Mouse (Mus musculus) T-helper 1 cell (primary cell): Measurements from ENCODE around the gene Arf5.

Experiments used
- in situ Hi-C: fragments of 300-600 bp; cut with MboI, MseI; formaldehyde crosslinking; loops from one replicate; pipeline ENCODE4 v1.15.1; 2025; ENCODE audit warnings: high pct_unique_total_duplicates

Arf5 gene

GRCm38 (mm10) chr6:28423313-28423712 is at the start of gene Arf5:
Gene Arf5, plus strand, starts transcription at chr6:28423560.
- in situ Hi-C loops = loop anchor here (5.0 to 25.0 kb wide), 2 partner anchors 54 to 761 kb away; partner anchors contain the start of gene Snd1

- in situ Hi-C loops = no loop called here
These were observed 41.4 kb upstream of the Arf5 start for GRCm38 (mm10) chr6:28381983-28382382.

- in situ Hi-C loops = no loop called here
These were observed 38.2 kb upstream of the Arf5 start for GRCm38 (mm10) chr6:28385169-28385568.

- in situ Hi-C loops = no loop called here
These were observed 34.3 kb upstream of the Arf5 start for GRCm38 (mm10) chr6:28389038-28389437.

GRCm38 (mm10) chr6:28396051-28396852 is 27.1 kb upstream of the Arf5 start:
- in situ Hi-C loops = loop anchor here (5.0 to 10.0 kb wide), 2 partner anchors 141 to 259 kb away; partner anchors contain the start of gene Grm8

- in situ Hi-C loops = loop anchor here (5.0 to 10.0 kb wide), 2 partner anchors 142 to 260 kb away; partner anchors contain the start of gene Grm8
These were observed 26.4 kb upstream of the Arf5 start for GRCm38 (mm10) chr6:28396853-28397457.

- in situ Hi-C loops = loop anchor here (5.0 to 10.0 kb wide), 2 partner anchors 143 to 260 kb away; partner anchors contain the start of gene Grm8
These were observed 25.6 kb upstream of the Arf5 start, which contains the start of gene Zfp800 for GRCm38 (mm10) chr6:28397681-28398203. Gene Zfp800, minus strand, starts transcription at chr6:28398005.

- in situ Hi-C loops = loop anchor here (5.0 to 10.0 kb wide), 2 partner anchors 144 to 261 kb away; partner anchors contain the start of gene Grm8
These were observed 24.6 kb upstream of the Arf5 start for GRCm38 (mm10) chr6:28398726-28399125.

- in situ Hi-C loops = loop anchor here (5.0 to 25.0 kb wide), 3 partner anchors 145 to 737 kb away; partner anchors contain the start of gene Grm8
These were observed 23.6 kb upstream of the Arf5 start for GRCm38 (mm10) chr6:28399791-28400190.

GRCm38 (mm10) chr6:28410053-28410452 is 13.3 kb upstream of the Arf5 start:
- in situ Hi-C loops = loop anchor here (25.0 kb wide), 1 partner anchor 748 kb away; no protein-coding TSS in a partner anchor

- in situ Hi-C loops = loop anchor here (25.0 kb wide), 1 partner anchor 749 kb away; no protein-coding TSS in a partner anchor
These were observed 12.1 kb upstream of the Arf5 start for GRCm38 (mm10) chr6:28411236-28411635.

GRCm38 (mm10) chr6:28416981-28417380 is 6.4 kb upstream of the Arf5 start:
- in situ Hi-C loops = loop anchor here (25.0 kb wide), 1 partner anchor 755 kb away; no protein-coding TSS in a partner anchor

GRCm38 (mm10) chr6:28418449-28418848 is 4.9 kb upstream of the Arf5 start:
- in situ Hi-C loops = loop anchor here (25.0 kb wide), 1 partner anchor 756 kb away; no protein-coding TSS in a partner anchor

GRCm38 (mm10) chr6:28419673-28420072 is 3.7 kb upstream of the Arf5 start:
- in situ Hi-C loops = loop anchor here (5.0 to 25.0 kb wide), 2 partner anchors 58 to 757 kb away; partner anchors contain the start of gene Snd1

GRCm38 (mm10) chr6:28420361-28420760 is 3.0 kb upstream of the Arf5 start:
- in situ Hi-C loops = loop anchor here (5.0 to 25.0 kb wide), 2 partner anchors 57 to 758 kb away; partner anchors contain the start of gene Snd1

- in situ Hi-C loops = loop anchor here (5.0 to 25.0 kb wide), 2 partner anchors 56 to 759 kb away; partner anchors contain the start of gene Snd1
These were observed 2.5 kb upstream of the Arf5 start for GRCm38 (mm10) chr6:28420865-28421264.

- in situ Hi-C loops = loop anchor here (5.0 to 25.0 kb wide), 2 partner anchors 56 to 759 kb away; partner anchors contain the start of gene Snd1
These were observed 1.8 kb upstream of the Arf5 start for GRCm38 (mm10) chr6:28421469-28422000.

- in situ Hi-C loops = loop anchor here (5.0 to 25.0 kb wide), 2 partner anchors 55 to 760 kb away; partner anchors contain the start of gene Snd1
These were observed 589 bp upstream of the Arf5 start for GRCm38 (mm10) chr6:28422651-28423290.

- in situ Hi-C loops = loop anchor here (5.0 to 25.0 kb wide), 2 partner anchors 53 to 762 kb away; partner anchors contain the start of gene Snd1
These were observed 671 bp downstream of the Arf5 start for GRCm38 (mm10) chr6:28423767-28424695.
